Mouse (Mus musculus) layer of hippocampus, adult 11-12 months (tissue): ENCODE measurements around the gene Tbc1d10a.

Experiments used
- DNase-seq: peaks from one replicate; pipeline ENCODE4 v3.0.0; 2022; ENCODE audit warnings: low spot score

The Tbc1d10a gene

DNA sequence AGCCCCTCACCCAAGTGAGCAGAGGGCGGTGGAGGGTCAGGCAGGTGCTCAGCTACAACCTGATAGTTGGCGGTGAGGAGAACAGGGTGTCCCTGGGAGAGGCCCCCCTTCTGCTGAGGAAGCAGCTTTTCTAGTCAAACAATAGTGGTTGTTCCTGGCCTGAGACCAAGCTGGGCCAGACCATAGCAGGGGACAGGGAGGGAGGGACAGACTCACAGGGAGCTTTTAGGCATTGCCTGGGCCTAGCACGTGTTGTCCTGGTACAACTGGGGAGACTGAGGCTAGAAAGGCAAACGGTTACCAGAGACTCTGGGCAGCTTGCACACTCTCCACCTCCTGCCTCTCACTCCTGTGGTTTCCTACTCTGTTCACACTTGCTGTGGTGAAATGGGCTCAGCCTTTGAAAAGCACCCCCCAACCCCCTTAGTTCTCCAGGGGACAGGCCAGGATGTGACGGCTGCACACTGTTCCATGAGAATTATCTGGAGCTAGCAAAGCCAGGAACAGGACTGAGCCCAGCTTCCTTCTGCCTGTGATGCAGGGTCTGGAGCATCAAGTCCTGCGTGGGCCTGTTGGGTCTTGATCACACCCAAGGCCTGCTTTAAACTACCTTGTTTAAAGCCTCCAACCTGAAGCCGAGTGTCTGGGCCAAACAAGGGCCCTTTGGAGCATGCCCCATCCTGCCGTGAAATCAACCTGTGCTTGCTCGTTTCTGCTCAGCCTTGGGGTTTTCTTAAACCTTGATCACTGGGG lies 29.8 kb downstream of the Tbc1d10a start:
- DNase-seq, result no peak

DNA sequence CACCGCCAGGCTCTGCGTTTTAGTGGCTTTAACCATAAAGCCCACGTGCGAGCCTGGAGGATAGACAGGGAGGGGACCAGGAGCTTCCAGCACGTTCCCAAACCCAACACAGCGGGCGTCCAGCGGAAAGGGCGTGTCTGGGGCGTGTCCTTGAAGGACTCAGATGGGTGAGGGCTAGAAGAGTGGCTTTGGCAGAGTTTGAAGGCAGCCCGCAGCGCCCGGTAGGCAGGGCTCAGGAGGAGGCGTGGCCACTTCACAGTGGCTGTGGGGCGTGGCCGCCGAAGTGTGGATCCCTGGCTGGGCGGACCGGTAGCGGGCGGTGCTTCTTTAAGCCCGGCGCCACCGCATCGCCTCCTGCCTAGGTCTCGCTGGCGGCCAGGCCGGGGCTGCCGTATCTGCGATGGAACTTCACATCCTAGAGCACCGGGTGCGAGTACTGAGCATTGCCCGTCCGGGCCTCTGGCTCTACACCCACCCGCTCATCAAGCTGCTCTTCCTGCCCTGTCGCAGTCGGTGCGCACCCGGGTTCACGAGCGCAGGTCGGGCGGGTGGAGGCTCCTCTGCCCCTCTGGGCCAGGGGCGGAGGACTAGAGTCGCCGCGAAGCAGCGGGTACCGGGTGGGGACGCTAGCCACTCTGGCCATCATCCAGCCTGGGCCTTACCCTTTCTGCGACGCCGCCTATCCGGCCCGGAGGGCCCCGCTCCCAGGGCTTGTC lies 31.5 kb downstream of the Tbc1d10a start, which contains the start of gene Castor1:
Gene Castor1, plus strand, starts transcription at position 312 of the 716 bp plus-strand sequence.
- peak; percentile 76 for DNase-seq

DNA sequence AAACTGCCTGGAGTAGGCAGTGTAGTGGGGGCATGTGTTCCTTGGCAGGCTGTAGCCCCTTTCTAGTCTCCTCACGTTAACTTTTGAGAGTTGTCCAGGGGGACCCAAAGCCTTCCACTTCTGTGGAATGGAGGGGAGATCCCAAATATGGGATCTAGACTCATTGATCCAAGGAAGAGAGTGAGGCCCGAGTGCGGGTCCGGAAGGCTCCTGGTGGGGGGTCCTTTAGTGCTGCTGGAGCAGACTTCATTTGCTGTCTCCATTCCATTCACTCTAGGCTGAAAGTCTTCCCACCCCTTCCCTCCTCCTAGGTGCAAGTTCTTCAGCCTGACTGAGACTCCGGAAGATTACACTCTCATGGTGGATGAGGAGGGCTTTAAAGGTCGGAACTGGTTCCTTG lies 32.0 kb downstream of the Tbc1d10a start:
- DNase-seq, result no peak

DNA sequence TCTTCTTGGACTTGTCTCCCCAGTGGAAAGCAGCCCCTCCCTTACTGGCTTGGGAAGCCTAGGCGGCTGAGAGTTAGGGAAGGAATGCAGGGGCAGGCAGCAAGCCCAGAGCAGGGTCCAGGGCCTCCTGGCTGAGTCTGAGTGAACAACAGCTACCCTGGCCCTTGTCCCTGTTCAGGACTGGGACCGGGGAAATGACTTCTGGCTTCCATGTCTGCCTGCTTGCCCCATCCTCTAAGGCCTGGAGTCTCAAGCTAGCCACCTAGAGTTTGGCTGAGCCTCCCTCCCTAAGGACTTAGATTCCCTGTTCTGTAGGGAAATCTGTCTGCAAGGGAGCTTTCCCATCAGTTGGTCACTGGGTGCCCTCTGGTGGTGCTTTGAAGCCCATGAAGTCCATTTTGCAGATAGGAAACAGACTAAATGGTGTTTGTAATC lies 32.7 kb downstream of the Tbc1d10a start:
- peak; percentile 85 for DNase-seq

DNA sequence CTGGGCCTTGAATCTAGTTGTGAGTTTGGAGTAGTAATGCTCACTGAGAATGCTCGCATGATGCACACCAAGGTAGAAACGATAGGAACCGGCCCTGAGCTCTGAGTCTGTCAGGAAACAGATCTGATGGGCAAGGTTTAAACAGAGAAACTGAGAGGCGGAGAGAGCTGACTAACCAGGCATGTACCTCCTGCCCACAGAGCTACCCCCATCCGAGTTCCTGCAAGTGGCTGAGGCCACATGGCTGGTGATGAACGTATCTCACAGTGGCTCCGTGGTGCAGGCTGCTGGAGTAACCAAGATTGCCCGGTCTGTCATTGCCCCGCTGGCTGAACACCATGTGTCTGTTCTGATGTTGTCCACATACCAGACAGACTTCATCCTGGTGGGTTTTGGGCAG lies 33.3 kb downstream of the Tbc1d10a start:
- no peak for DNase-seq

DNA sequence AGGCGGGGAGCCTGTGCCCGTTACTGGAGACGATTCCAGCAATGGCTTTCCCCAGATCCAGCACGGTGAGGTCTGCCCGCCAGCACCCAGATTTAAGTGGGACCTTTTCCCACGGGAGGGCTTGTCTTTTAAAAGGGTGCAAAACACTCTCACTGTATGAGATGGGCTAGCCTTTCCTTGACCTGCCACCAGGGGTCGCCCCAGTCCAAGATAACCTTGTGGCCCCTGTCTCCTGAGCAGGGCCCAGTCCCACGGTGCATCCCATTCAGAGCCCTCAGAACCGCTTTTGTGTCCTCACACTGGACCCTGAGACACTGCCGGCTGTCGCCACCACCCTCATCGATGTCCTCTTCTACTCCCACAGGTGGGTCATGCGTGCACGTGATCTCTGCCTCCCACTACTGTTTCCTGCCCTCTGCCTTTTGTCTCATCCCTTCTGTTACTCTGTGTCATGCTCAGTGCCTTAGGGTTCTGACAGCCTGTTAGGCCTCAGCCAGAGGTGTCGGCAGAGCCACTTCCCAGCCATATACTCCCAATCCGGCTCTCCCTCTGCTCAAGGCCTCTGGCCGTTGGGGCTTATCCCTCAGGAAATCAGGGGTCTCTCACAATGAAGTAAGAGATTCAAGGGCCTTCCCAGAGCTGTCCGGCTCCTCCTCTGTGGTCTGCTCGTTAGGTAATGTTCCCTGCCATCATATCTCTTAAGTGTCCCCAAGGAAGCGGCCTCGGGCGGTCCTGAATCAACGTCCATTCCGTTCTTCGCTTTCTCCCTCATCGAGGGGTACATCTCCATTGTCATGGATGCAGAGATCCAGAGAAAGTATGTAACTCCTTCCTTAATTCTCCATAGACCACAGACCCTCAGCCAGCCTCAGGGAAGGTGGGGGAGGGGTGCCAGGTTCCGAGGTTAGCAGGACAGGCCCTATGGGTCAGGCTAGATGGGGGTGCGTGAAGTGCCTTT lies 34.1 kb downstream of the Tbc1d10a start:
- DNase-seq, result peak; percentile 79

DNA sequence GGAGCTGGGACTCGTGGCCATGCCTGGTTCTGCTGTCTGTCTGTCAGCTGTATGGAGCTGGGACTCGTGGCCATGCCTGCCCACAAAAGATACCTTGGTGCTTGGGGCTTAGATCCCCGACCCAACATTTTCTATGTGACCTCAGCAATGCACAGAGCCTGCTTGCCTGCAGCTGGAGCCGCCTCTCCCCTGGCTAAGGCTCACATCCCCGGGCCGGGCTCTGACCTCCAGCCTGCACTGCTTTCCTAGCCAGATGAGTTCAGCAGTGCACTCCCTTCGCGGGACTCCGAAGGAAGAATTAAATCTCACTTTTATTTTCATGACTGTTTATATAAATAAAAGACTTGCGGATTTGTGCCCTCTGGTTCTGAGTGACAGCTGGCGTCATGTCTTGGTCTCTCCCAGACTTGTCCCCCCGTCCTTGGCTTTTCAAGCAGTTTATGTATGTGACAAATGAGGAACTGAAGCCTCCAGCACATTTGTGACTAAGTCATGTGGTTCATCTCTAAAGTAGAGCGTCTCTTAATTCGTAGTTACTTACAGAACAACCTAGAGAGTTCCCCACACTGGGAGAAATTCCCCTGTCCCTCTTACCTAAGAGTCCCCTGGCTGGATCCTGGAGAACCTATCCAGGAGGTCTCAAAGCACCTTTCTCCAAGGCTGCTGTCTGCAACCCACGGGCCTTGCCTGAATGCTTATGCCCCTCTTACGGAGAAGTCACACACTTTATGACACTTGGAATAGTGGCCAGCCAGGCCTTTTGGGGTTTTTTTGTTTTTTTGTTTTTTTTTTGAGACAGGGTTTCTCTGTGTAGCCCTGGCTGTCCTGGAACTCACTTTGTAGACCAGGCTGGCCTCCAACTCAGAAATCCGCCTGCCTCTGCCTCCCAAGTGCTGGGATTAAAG lies 35.7 kb downstream of the Tbc1d10a start:
- no peak for DNase-seq

DNA sequence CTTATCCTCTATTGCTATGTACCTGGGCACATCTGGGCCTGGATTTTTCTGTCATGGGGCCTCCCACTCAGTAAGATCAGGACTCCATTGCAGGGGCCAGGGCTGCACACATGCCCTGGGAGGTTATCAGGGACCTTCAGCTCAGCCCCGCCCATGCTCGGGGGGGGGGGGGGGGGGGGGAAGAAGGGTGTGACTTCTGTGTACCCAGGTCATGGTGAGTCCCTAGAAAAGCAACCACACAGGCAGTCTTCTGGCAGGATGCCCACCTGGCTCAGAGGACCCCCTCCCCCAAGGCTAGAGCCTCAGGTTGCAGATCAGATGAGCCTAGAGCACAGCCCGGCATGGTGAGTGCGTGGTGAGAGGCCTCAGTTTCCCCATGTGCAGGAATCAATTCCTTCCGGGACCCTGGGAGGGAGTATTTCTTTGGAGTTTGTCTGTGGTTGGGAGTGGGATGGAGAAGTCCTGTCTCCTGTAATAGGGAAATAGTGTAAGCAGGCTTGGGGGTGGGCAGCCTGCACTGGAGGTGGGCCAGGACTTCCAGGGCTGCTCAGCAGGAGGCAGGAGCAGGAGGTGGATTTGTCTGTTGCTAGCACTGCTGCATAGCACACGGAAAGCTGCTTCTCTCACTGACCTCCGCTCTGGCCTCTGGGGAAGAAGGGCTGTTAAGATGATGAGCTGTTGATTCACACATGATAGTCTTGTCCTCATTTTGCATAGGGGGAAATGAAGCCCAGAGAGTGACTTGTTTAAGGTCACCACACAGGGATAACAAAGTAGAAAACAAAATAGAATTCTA lies 37.0 kb downstream of the Tbc1d10a start:
- no peak for DNase-seq

DNA sequence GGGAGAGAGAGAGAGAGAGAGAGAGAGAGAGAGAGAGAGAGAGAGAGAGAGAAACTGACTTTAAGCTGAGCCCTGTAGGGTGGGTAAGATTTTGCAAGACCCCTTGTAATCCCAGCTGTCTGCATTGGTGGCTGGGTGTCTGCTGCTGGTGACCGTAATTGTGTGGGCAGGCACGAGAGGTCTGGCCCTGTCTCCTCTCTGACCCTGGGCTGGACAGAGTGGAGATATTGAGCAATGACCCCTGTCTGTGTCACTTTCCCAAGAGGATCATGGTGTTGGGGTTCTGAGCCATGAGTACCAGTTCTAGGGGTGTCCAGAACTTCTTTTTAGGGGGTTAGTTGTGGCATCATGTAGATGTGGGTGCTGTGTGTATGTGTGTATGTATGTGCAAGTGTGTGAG lies 37.6 kb downstream of the Tbc1d10a start:
- DNase-seq, result no peak

DNA sequence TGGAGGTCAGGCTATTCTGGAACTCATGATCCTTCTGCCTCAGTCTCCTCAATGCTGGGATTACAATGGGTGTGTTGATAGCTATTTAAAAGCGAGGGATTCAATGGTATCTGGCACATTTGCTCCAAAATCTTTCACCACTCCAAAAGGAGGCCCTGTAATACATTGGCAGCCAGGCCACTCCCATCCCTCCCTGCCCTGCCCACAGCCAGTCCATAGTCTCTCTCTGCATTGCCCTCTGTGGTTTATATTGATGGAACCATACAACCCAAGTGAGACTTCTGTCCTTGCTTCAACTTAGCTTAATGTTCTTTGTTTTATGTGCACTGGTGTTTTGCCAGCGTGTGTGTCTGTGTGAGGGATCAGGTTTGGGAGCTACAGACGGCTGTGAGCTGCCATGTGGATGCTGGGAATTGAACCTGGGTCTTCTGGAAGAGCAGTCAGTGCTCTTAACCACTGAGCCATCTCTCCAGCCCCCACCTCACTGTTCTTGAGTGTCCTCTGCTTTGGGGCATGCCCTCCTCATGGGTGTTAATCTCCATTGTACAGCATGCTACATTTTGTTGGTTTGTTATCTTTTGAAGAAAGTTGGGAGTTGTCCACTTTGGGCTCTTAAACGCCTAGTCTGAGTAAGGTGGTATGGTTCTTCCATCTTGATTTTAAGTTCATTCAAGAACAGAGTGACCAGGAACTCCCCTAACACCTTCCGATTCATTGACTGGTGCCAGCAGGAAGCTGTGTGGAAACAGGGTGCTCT lies 40.2 kb downstream of the Tbc1d10a start:
- no peak for DNase-seq

DNA sequence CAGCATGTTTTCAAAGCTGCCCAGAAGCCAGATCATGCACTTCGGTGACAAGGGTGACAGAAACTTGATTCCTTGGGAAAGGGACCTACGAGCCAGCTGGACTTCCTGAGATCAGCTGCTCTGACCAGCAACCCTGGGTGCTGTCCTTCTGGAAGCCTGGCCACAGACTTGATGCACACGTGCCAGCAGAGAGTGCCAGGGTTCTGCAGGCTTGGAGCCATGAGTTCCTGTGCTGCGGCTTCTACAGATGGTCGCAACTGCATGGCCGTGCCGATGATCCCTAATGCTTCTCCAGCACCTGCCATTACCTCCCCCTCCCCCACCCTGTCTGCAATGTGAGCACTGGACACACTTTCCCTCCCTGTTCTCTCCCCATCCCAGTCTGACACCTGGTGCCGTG lies 41.9 kb downstream of the Tbc1d10a start:
- DNase-seq, result no peak

DNA sequence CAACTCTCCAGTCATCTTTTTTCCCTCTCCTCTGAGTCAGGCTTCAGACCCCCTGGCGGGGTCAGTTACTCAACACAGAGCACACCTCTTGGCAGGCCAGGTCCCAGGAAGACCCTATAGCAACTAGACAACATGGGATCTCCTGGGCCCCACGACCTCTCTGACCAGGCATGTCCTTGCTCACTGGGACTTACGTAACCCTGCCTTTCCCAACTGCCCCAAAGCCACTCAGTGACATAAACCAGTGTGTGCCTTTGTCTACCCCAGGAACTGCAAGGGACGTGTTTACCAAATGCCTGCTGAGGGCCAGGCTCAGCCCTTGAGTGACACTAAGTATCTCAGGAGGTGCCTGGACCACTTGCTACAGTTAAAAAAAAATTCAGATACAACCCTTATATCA lies 43.3 kb downstream of the Tbc1d10a start:
- DNase-seq, result no peak

DNA sequence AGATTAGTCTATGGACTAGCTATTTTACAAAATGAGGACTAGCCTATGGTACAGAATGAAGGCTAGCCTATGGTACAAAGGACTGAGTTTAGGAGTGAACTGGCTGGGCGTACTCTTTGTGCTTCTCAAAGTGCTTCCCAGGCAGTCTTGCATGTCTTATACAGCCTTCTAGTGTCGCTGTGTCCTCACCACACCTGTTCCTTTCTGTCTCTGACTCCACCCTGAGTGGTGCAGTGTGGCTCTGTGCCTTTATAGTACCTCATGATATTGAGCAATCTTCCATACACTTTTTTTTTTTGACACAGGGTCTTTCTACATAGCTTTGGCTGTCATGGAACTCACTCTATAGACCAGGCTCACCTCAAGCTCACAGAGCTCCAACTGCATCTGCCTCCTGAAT lies 44.8 kb downstream of the Tbc1d10a start:
- DNase-seq, result no peak

DNA sequence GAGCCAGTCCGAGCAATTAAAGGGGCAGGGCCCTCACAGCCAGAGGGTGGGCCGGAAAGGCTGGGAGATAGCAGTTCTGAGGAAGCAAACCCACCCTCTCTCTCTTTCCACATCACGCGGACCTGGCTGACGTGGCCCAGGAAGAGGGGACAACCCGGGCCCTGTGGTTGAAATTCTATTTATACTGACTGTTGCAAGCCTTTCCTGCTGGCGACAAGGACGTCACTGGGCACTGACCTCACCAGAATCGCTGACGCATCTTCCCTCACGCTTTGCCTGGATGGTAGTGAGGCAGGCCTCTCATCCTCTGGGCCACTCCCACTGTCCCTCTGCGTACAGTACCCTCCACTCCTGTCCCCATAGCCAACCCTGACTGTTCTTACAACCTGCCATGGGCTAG lies 46.1 kb downstream of the Tbc1d10a start:
- DNase-seq, result peak; percentile 48

DNA sequence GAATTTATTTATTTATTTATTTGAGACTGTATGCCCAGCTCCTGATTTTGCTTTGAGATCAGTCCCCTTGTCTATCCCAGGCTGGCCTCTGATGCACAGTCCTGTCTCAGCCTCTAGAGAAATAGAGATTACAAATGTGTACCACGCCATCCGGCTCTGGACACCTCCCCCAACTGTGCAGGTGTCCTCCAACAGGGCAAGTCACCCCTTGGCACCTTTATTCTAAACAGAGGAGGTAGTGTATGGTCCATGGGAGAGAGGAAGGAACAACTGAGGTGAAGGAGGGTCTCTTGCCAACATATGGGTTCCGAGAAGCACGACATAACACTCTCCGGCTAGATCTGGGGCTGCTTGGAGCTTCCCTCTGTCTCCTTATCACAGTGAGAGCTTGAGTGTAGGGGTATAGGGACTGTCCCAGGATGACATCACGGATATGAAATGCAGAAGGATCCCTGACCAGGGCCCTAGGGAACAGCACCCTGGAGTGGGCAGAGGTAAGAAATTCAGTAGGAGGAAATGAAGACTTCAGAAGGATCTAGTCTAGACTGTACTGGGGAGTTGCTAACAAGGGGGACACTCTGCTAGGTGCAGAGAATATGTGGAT lies 48.6 kb downstream of the Tbc1d10a start:
- DNase-seq, result no peak

DNA sequence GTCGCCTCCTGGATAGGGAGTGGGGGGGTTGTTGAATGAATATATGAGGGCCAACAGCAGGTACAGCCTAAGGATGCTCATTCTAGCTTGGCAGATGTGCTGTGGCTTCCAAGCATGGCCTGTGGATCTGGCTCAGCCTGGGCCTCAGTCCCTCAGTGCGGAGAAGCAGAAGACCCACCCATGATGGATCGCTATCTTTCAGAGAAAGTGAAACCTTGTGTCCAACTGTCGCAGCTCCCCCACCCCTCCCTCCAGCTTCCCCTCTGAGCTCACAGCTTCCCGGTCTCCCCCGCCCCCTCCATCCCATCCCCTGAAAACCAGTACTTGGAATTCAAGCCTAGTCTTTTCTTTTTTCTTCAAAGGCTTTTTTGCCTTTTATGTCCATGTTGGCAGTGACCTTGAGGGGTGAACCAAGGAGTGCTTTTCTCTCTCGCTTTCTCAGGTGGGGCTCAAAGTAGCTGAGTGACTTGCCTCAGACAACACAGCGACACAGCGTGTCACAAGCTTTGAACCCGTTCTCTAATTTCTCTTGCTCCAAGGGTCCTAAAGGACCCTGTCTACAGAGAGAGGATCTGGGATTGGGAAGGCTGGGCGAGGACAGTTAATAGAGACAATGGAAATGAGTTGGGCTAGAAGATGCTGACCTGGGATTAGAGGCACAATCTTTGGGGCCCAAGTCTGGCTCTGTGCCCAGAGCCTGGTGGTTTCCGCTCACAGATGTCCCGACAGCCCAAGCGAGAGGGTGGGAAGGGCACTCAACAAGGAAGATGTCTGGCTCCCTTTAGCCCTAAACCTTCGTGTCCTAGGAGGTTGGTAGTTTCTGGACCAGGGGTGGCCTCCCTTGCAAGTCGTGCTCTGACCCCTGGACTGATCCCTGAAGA lies 49.3 kb downstream of the Tbc1d10a start, which contains the start of gene Osm:
Gene Osm, plus strand, starts transcription at position 756 of the 881 bp plus-strand sequence.
- DNase-seq, result no peak

DNA sequence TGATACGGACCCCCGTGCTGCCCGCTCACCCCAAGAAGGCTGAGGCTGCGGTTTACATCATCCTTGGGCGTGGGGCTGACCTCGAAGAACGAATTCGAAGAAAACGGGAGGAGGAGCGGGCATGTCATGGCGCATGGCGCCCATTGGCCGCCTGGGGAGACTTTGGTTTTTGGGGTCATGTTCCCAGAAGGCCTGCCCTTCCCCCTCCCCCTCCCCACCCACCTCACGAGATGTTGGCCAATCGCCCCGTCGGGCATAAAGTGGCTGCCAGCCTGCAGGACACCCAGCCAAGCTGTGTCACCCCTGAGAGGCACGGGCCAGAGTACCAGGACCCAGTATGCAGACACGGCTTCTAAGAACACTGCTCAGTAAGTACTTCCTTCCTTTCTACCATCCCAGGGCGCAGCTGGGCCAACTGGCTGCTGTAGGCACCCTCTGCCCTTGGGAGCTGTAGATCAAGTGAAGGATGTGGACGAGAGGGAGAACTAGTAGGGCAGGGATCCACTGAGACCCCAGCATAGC lies 50.0 kb downstream of the Tbc1d10a start:
- no peak for DNase-seq

DNA sequence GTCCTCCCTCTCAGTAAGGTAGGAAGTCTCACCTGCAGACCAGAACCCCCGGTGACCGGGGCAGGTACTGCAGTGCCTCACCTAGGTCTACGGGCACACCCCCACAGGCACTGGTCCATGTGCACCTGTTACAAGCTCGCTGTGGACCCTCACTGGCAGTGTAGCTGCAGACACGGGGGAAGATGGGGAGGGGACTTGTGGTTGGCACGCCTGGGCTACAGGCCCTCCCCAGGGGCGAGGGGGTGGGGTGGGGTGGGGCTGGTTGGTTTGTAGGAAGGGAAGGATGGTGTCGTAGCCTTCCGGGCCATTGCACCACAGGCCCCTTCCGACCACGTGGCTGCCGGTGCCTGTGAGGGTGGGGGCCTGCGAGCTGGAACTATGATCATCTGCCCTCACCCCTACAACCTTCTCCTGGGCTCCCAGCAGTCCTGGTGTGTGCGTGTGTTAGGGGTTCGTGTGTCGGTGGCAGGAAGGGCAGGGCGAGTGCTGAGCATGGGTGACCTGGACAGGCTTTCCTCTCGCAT lies 50.9 kb downstream of the Tbc1d10a start:
- no peak for DNase-seq
